Mouse (Mus musculus): Measurements from ENCODE around the gene Cchcr1. TPM values are rescaled to one million over a fixed set of nuclear protein-coding genes. Genes with fewer than 3 reads are reported as not detected.
"Not testable (repeated sequence)": the region's sequence is repeated elsewhere in the genome, so short reads cannot be mapped to it uniquely, and the experiment has no call there.

The Cchcr1 gene
- total RNA-seq (2021), result 1 to 10 TPM; 7.5 to 9.3 TPM
- long read RNA-seq, experiment 1, transcript Cchcr1-202 (18 exons, 2,656 nt), result major isoform, 5 of 14 reads
- long read RNA-seq, experiment 1, partial matches to known transcripts, result 3 of 14 reads
- long read RNA-seq, experiment 1, other reads (novel, unspliced or antisense), result 6 of 14 reads
- long read RNA-seq, experiment 2, partial matches to known transcripts, result 2 of 2 reads
- long read RNA-seq, experiment 2, other reads (novel, unspliced or antisense), result 0 of 2 reads

- peak; percentile 99 for DNase-seq
Measured at GRCm38 (mm10) chr17:35516652-35517500, at the start of gene Cchcr1, which contains the start of gene Tcf19. Gene Cchcr1 (plus strand): TSS chr17:35517100. Gene Tcf19 (minus strand): TSS chr17:35516824.

- not testable (repeated sequence) for DNase-seq
Measured at GRCm38 (mm10) chr17:35468936-35469335, 48.0 kb upstream of the Cchcr1 start.

- peak in 1 of 2 experiments; percentile 23 for DNase-seq
Measured at GRCm38 (mm10) chr17:35469842-35470751, 46.8 kb upstream of the Cchcr1 start, which contains the start of gene H2-Q10. Gene H2-Q10 (plus strand): TSS chr17:35470089.

GRCm38 (mm10) chr17:35484066-35484465 is 32.8 kb upstream of the Cchcr1 start:
- DNase-seq, result peak; percentile 70 to 73

DNA sequence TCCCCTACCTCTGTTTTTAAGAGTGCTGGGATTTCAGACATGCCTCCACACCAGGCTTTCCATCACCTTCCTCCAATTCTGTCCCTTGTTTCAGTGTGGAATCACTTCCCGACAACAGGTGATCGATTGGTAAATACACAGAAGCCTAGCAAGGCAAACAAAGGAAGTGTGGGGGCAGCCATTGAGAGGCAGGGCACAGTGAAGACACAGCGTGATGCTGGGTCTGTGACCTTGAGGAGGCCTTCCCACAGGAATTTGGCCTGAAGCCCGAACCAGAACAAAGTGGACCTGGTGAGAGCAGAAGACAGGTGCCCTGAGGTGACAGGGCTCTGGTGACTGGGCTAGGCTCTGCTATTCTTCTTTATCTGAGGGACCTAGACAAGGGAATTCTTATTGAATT is 31.2 kb upstream of the Cchcr1 start:
- peak in 1 of 2 experiments; percentile 11 for DNase-seq

GRCm38 (mm10) chr17:35486726-35487125 is 30.2 kb upstream of the Cchcr1 start:
- DNase-seq, result no peak

DNA sequence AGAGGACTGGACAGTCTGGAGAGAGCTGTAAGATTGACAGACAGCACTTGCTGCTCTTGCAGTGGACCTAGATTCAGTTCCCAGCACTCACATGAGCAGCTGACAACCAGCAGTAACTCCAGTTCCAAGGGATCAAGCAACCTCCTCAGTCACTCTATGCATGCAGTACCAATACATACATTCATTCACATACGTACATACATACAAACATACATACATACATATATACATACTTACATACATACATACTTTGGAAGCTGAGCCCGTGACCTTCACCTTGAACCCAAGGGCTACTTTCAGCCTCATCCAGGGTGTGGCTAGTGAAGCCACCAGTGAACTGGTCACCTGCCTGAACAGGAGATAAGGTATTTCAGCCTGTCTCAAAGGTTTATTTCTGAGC is 28.9 kb upstream of the Cchcr1 start:
- no peak for DNase-seq

- DNase-seq, result no peak
Measured at GRCm38 (mm10) chr17:35490320-35490719, 26.6 kb upstream of the Cchcr1 start.

GRCm38 (mm10) chr17:35497124-35497523 is 19.8 kb upstream of the Cchcr1 start:
- DNase-seq, result no peak

GRCm38 (mm10) chr17:35502226-35502625 is 14.7 kb upstream of the Cchcr1 start:
- DNase-seq, result no peak

DNA sequence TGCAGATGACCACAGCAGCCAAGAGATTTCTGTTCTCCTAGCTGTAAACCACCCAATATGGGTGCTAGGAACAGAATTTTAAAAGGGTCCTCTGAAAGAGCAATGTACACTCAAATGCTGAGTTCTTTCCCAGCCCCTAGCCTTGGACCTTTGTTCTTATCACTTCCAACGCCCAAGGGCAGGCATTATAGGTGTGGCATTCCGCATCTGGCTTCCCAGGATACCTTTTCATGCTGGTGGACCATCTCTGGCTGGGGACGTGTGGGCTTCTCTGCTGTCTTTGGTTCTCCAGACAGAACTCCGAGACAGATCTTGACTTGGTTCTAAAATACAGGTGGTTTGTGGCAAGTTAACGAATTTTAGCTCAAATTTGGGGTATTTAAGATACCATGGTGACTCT is 14.1 kb upstream of the Cchcr1 start:
- no peak for DNase-seq

DNA sequence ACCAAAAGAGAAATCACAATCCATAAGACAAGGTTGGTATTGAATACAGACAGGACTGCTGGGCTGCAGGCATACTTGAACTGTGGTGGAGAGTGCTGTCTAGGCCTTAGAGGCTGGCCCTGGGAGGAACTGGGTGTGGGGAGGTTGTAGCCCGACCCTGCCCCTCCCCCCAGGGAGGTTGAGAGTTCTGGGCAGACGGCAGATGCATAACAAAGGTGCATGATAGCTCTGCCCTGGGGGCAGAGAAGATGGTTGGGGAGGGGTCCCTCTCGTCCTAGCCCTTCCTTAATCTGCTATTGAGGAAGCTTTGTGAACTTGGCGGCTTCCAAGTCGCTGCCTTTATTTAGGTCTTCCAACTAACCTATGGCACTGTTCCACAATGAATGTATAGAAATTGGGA is 13.1 kb upstream of the Cchcr1 start:
- DNase-seq, result no peak

GRCm38 (mm10) chr17:35504628-35505481 is 12.0 kb upstream of the Cchcr1 start:
- no peak for DNase-seq

DNA sequence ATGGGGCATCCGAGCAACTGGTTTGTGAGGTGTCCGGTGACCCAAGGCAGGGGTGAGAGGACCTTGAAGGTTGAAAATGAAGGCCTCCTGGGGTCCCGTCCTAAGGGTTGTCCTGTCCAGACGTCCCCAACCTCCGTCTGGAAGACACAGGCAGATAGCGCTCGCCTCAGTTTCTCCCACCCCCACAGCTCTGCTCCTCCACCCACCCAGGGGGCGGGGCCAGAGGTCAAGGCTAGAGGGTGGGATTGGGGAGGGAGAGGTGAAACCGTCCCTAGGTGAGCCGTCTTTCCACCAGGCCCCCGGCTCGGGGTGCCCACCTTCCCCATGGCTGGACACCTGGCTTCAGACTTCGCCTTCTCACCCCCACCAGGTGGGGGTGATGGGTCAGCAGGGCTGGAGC is 11.1 kb upstream of the Cchcr1 start, which contains the start of gene Pou5f1:
Pou5f1 (plus strand) TSS at position 243 of the 400 bp plus-strand sequence.
- no peak for DNase-seq

DNA sequence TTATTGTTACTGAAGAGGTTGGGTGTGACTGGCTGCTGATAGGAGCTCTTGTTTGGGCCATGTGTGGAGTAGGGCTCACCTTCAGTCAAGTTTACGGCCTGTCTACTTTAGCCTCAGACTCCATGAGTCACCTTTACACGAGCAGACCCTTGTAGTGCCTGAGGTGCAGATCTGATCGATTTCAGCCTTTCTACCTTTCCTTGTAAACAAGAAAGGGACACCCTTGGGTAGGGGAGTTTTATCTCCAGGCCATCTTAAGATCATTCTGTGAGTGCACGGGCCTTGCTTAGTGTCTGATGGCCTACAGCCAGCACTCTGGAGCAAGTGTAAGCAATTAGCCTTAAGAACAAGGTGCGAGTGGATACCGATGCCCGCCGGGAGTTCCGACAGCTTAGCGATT is 10.0 kb upstream of the Cchcr1 start:
- no peak for DNase-seq

GRCm38 (mm10) chr17:35507556-35508260 is 9.2 kb upstream of the Cchcr1 start:
- DNase-seq, result no peak

GRCm38 (mm10) chr17:35508279-35508678 is 8.6 kb upstream of the Cchcr1 start:
- DNase-seq, result not testable (repeated sequence)

DNA sequence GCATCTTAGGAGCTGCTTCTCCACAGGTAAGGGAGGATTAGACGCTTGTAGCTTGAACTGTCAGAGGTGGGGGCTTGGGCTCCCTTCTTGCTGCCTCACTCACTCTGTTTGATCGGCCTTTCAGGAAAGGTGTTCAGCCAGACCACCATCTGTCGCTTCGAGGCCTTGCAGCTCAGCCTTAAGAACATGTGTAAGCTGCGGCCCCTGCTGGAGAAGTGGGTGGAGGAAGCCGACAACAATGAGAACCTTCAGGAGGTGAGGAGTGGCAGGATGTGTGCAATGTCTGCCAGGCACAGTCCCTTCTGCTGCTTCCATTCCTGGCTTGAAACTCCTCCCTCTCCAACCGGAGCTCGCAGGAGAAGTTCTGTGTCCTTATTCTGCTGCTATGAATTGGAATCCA is 7.6 kb upstream of the Cchcr1 start:
- DNase-seq, result no peak

DNA sequence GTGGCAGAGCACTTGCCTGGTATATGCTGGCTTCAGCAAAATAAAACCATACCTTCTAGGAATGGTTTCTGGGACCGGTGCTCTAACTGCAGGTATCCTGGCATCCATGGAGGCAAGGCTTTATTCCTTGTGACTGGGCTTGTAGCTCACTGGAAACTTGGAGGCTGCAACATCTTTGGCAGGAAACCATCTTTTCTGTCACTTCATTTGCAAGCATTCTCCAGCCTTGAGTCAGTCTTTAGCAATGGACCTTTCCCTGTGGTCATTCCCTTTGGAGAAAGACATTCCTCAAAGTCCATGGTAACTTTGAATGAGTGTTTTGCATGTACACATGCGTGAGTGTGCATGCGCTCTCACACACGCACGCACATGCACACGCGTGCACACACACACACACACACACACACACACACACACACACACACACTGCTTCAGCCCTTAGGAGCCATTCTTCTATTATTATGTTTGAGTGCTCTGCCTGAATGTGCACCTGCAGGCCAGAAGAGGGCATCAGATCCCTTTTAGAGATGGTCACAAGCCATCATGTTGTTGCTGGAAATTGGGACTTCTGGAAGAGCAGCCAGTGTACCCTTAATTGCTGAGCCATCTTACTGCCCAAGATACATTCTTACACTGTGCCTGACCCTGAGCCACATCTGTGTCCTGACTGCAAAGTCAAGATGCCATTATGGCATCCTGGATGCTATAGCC is 3.8 kb upstream of the Cchcr1 start:
- DNase-seq, result no peak

DNA sequence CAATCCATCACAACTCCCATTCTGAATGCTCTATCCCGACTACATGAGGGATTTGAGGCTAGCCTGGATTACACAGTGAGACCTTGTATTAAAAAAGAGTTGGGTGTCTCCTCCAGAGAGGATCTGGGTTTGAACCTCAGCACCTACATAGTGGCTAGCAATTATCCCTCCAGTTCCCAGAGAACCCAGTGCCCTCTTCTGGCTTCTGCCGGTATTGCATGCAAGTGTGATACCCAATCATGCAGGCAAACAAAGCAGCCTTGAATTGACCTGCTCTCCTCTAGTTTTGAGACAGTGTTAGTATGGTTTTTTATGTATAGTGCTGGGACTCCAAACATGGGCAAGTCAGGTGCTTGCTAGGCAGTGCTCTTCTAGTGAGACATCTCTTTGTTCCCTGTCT is 3.0 kb upstream of the Cchcr1 start:
- DNase-seq, result peak; percentile 80 to 85

Measured in adrenal gland, postnatal 36 days (tissue).